Mouse (Mus musculus): ENCODE data around the gene P4htm. TPM values are rescaled to one million over a fixed set of nuclear protein-coding genes. Genes with fewer than 3 reads are reported as not detected.

The P4htm gene
- polyA plus RNA-seq, 1 experiment from 2014 or later, result 20.0 TPM

- Histone ChIP-seq H3K4me2 (peak overlapping the region; percentile 78), H3K36me3 (peaks cover 69% of the 10 kb centered on the region), H3K27me3 (replicated peaks) (no peaks in the 10 kb centered on the region), H3K4me1 (peaks cover 59% of the 10 kb centered on the region), H3K9ac (peak overlapping the region; percentile 98), H3K27ac (replicated peaks) (peak overlapping the region; percentile 96), H3K9me3 (no peaks in the 10 kb centered on the region), H3K4me3 (peak overlapping the region; percentile 84)
- under 1% methylated on average over 24 of the region's 24 CpGs for WGBS
- ATAC-seq (ENCODE audit: extremely low read depth, insufficient number of reproducible peaks, low FRiP score, low TSS enrichment), result no peak
Observed at GRCm38 (mm10) chr9:108577934-108578544, 19.4 kb downstream of the P4htm start.

- WGBS, result 56% methylated on average over 6 of the region's 6 CpGs
- peaks cover 56% of the 10 kb centered on the region for H3K4me1 ChIP-seq
- peaks cover 69% of the 10 kb centered on the region for H3K36me3 ChIP-seq
Observed at GRCm38 (mm10) chr9:108577025-108577424, 20.4 kb downstream of the P4htm start.

GRCm38 (mm10) chr9:108575321-108576297, 21.9 kb downstream of the P4htm start:
- ATAC-seq (ENCODE audit: extremely low read depth, insufficient number of reproducible peaks, low FRiP score, low TSS enrichment), result no peak
- WGBS, result 82% methylated on average over 37 of the region's 37 CpGs
- H3K27me3 ChIP-seq (replicated peaks), result no peaks in the 10 kb centered on the region
- H3K4me1 ChIP-seq, result peaks cover 60% of the 10 kb centered on the region
- H3K27ac ChIP-seq (replicated peaks), result no peak overlapping the region
- H3K4me3 ChIP-seq, result no peak overlapping the region
- no peak overlapping the region for H3K4me2 ChIP-seq
- peaks cover 69% of the 10 kb centered on the region for H3K36me3 ChIP-seq
- H3K9me3 ChIP-seq, result no peaks in the 10 kb centered on the region
- 0 out of 2 replicates have a peak overlapping the region, but pooled peaks have one; percentile 30 for H3K9ac ChIP-seq

More at GRCm38 (mm10) chr9:108577025-108577424, 20.4 kb downstream of the P4htm start:
- Histone ChIP-seq H3K9me3 (no peaks in the 10 kb centered on the region), H3K4me3 (peak overlapping the region; percentile 84), H3K4me2 (peak overlapping the region; percentile 78), H3K9ac (peak overlapping the region; percentile 98), H3K27ac (replicated peaks) (no peak overlapping the region), H3K27me3 (replicated peaks) (no peaks in the 10 kb centered on the region)
- no peak for ATAC-seq (ENCODE audit: extremely low read depth, insufficient number of reproducible peaks, low FRiP score, low TSS enrichment)

GRCm38 (mm10) chr9:108574921-108575320, 22.5 kb downstream of the P4htm start:
- peaks cover 66% of the 10 kb centered on the region for H3K4me1 ChIP-seq
- H3K36me3 ChIP-seq, result peaks cover 63% of the 10 kb centered on the region
- 0 out of 2 replicates have a peak overlapping the region, but pooled peaks have one; percentile 30 for H3K9ac ChIP-seq
- H3K27ac ChIP-seq (replicated peaks), result no peak overlapping the region
- 85% methylated on average over 12 of the region's 12 CpGs for WGBS
- no peaks in the 10 kb centered on the region for H3K9me3 ChIP-seq
- H3K4me2 ChIP-seq, result no peak overlapping the region
- no peak for ATAC-seq (ENCODE audit: extremely low read depth, insufficient number of reproducible peaks, low FRiP score, low TSS enrichment)
- no peak overlapping the region for H3K4me3 ChIP-seq
- H3K27me3 ChIP-seq (replicated peaks), result no peaks in the 10 kb centered on the region

GRCm38 (mm10) chr9:108573774-108574690, 23.4 kb downstream of the P4htm start:
- peaks cover 63% of the 10 kb centered on the region for H3K36me3 ChIP-seq
- no peak overlapping the region for H3K27ac ChIP-seq (replicated peaks)
- no peaks in the 10 kb centered on the region for H3K9me3 ChIP-seq
- H3K4me2 ChIP-seq, result no peak overlapping the region
- H3K4me3 ChIP-seq, result no peak overlapping the region
- peaks cover 63% of the 10 kb centered on the region for H3K4me1 ChIP-seq
- H3K9ac ChIP-seq, result 0 out of 2 replicates have a peak overlapping the region, but pooled peaks have one; percentile 3
- 52% methylated on average over 26 of the region's 26 CpGs for WGBS
- H3K27me3 ChIP-seq (replicated peaks), result no peaks in the 10 kb centered on the region
- no peak for ATAC-seq (ENCODE audit: extremely low read depth, insufficient number of reproducible peaks, low FRiP score, low TSS enrichment)

GRCm38 (mm10) chr9:108572321-108572720, 25.1 kb downstream of the P4htm start:
- Histone ChIP-seq H3K4me2 (no peak overlapping the region), H3K9ac (no peak overlapping the region), H3K4me3 (no peak overlapping the region), H3K27me3 (replicated peaks) (no peaks in the 10 kb centered on the region), H3K36me3 (peaks cover 63% of the 10 kb centered on the region), H3K27ac (replicated peaks) (no peak overlapping the region), H3K9me3 (no peaks in the 10 kb centered on the region), H3K4me1 (peaks cover 69% of the 10 kb centered on the region)
- ATAC-seq (ENCODE audit: extremely low read depth, insufficient number of reproducible peaks, low FRiP score, low TSS enrichment), result no peak
- WGBS, result 87% methylated on average over 10 of the region's 10 CpGs

- 93% methylated on average over 16 of the region's 16 CpGs for WGBS
- H3K4me1 ChIP-seq, result peaks cover 61% of the 10 kb centered on the region
- ATAC-seq (ENCODE audit: extremely low read depth, insufficient number of reproducible peaks, low FRiP score, low TSS enrichment), result no peak
Observed at GRCm38 (mm10) chr9:108571401-108571973, 26.0 kb downstream of the P4htm start.

GRCm38 (mm10) chr9:108570207-108570896, 27.1 kb downstream of the P4htm start:
- Histone ChIP-seq H3K4me2 (peak overlapping the region; percentile 98), H3K9ac (peak overlapping the region; percentile 83), H3K4me1 (peaks cover 58% of the 10 kb centered on the region), H3K4me3 (peak overlapping the region; percentile 68), H3K9me3 (no peaks in the 10 kb centered on the region), H3K27ac (replicated peaks) (peak overlapping the region; percentile 60), H3K27me3 (replicated peaks) (no peaks in the 10 kb centered on the region), H3K36me3 (peaks cover 53% of the 10 kb centered on the region)
- ATAC-seq (ENCODE audit: extremely low read depth, insufficient number of reproducible peaks, low FRiP score, low TSS enrichment), result no peak
- WGBS, result 1% methylated on average over 40 of the region's 40 CpGs

More at GRCm38 (mm10) chr9:108571401-108571973, 26.0 kb downstream of the P4htm start:
- Histone ChIP-seq H3K4me2 (no peak overlapping the region), H3K9ac (no peak overlapping the region), H3K9me3 (no peaks in the 10 kb centered on the region), H3K4me3 (no peak overlapping the region), H3K27ac (replicated peaks) (no peak overlapping the region), H3K27me3 (replicated peaks) (no peaks in the 10 kb centered on the region), H3K36me3 (peaks cover 58% of the 10 kb centered on the region)

- Histone ChIP-seq H3K36me3 (peaks cover 53% of the 10 kb centered on the region), H3K4me1 (peaks cover 51% of the 10 kb centered on the region)
Observed at GRCm38 (mm10) chr9:108569381-108570206, 27.9 kb downstream of the P4htm start, which contains the start of gene Dalrd3. Gene Dalrd3 (plus strand): TSS chr9:108569886.

More at GRCm38 (mm10) chr9:108569381-108570206, 27.9 kb downstream of the P4htm start, which contains the start of gene Dalrd3:
- peak within 1 kb of the TSS; percentile 83 for H3K9ac ChIP-seq
- peak within 1 kb of the TSS; percentile 60 for H3K27ac ChIP-seq (replicated peaks)
- peak within 1 kb of the TSS; percentile 98 for H3K4me2 ChIP-seq
- H3K9me3 ChIP-seq, result no peaks in the 10 kb centered on the region
- H3K4me3 ChIP-seq, result peak within 1 kb of the TSS; percentile 68
- ATAC-seq (ENCODE audit: extremely low read depth, insufficient number of reproducible peaks, low FRiP score, low TSS enrichment), result peak; percentile 17; the same call in 1 of the 2 replicates
- WGBS, result 5% methylated on average over 42 of the region's 42 CpGs
- no peaks in the 10 kb centered on the region for H3K27me3 ChIP-seq (replicated peaks)
